Mouse (Mus musculus) limb, embryonic 15.5 days (tissue): ENCODE data around the gene Arfgap2. TPM values are rescaled to one million over a fixed set of nuclear protein-coding genes. Genes with fewer than 3 reads are reported as not detected.

Source experiments
- ATAC-seq: fragments of 200-750 bp; cut with Nextera tagmentation; 2 replicates; pipeline ENCODE4 v1.8.0; 2017; ENCODE audit warnings: low read depth, moderate TSS enrichment; ENCODE audit not compliant: insufficient number of reproducible peaks, low FRiP score, low TSS enrichment
- H3K27ac ChIP-seq: fragments of 300-500 bp; sonication (generic); 2 replicates; pipeline ENCODE4 v1.5.1; 2015; ENCODE audit warnings: moderate library complexity, mild to moderate bottlenecking, inconsistent platforms
- H3K27me3 ChIP-seq: fragments of 300-500 bp; sonication (generic); 2 replicates; pipeline ENCODE4 v1.6.1; 2015; ENCODE audit warnings: inconsistent platforms
- H3K36me3 ChIP-seq: fragments of 300-500 bp; sonication (generic); 2 replicates; pipeline ENCODE4 v1.6.1; 2015; ENCODE audit warnings: inconsistent platforms
- H3K4me1 ChIP-seq: fragments of 300-500 bp; sonication (generic); 2 replicates; pipeline ENCODE4 v1.6.1; 2015; ENCODE audit warnings: inconsistent platforms
- H3K4me2 ChIP-seq: fragments of 300-500 bp; sonication (generic); 2 replicates; pipeline ENCODE4 v1.6.1; 2015; ENCODE audit warnings: mild to moderate bottlenecking, inconsistent platforms
- H3K4me3 ChIP-seq: fragments of 300-500 bp; sonication (generic); 2 replicates; pipeline ENCODE4 v1.5.1; 2015; ENCODE audit warnings: mild to moderate bottlenecking, inconsistent platforms
- H3K9ac ChIP-seq: fragments of 300-500 bp; sonication (generic); 2 replicates; pipeline ENCODE4 v1.6.1; 2015; ENCODE audit warnings: inconsistent platforms
- H3K9me3 ChIP-seq: fragments of 300-500 bp; sonication (generic); 2 replicates; pipeline ENCODE4 v1.6.1; 2016; ENCODE audit warnings: inconsistent platforms
- WGBS: fragments of 180-500 bp; shearing (Covaris S2); methylation state at CpG from one replicate; pipeline ENCODE4 v1.1.7; 2015; 5-methylcytosine and 5-hydroxymethylcytosine counted together
- polyA plus RNA-seq: library from polyadenylated mRNA; unstranded; fragments of >200 nt; fragmentation: Nextera tagmentation; extraction: Ambion mirVana; gene quantifications from 2 replicates; pipeline ENCODE4 v1.2.1, GENCODE M21; 2015

Arfgap2 gene
- polyA plus RNA-seq, 1 experiment from 2014 or later = 82.9 TPM

DNA sequence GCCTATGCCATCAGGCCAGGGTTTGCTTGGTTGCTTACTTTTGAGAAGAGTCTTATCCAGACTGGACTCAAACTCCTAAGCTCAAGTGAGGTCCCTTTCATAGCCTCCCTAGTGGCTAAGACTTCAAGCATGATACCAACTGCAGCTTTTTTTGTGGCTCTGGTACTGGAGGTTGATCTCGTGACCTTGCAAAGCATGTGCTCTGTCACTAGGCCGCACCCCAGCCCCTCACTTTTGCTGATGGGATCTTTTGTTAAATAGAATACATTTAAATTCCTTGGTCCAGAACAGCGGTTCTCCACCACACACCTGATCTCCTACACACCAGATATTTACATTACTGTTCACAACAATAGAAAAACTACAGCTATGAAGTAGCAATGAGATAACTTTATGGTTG, 29.5 kb downstream of the Arfgap2 start:
- Histone ChIP-seq H3K27ac (no peak overlapping the region), H3K9ac (no peak overlapping the region), H3K4me2 (no peak overlapping the region), H3K4me1 (peaks cover 17% of the 10 kb centered on the region), H3K9me3 (no peaks in the 10 kb centered on the region), H3K36me3 (no peaks in the 10 kb centered on the region), H3K4me3 (no peak overlapping the region), H3K27me3 (no peaks in the 10 kb centered on the region)
- WGBS = 93% methylated on average over 3 of the region's 3 CpGs
- ATAC-seq = no peak

DNA sequence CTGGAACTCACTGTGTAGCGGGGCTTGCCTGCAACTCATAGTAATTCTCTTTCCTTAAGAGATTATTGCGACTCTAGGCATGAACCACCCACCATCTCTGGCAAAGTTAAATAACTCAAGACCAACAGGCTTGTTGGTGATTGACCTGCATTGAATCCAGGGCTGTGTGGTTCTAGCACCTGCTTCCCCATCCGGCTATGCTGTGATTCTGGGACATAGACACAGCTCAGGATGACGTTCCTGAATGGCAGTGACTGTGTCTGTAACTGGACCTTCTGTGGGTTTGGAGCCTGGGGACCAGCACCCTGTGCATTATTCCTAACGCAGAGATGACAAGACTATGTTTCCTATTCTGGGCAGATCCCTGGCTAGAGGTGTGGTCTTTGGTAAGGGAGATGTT, 31.1 kb downstream of the Arfgap2 start:
- no peaks in the 10 kb centered on the region for H3K9me3 ChIP-seq
- H3K36me3 ChIP-seq = no peaks in the 10 kb centered on the region
- no peak for ATAC-seq
- no peaks in the 10 kb centered on the region for H3K27me3 ChIP-seq
- no peak overlapping the region for H3K4me2 ChIP-seq
- no peak overlapping the region for H3K27ac ChIP-seq
- no peak overlapping the region for H3K4me3 ChIP-seq
- 89% methylated on average over 5 of the region's 5 CpGs for WGBS
- H3K9ac ChIP-seq = no peak overlapping the region
- peaks cover 20% of the 10 kb centered on the region for H3K4me1 ChIP-seq

DNA sequence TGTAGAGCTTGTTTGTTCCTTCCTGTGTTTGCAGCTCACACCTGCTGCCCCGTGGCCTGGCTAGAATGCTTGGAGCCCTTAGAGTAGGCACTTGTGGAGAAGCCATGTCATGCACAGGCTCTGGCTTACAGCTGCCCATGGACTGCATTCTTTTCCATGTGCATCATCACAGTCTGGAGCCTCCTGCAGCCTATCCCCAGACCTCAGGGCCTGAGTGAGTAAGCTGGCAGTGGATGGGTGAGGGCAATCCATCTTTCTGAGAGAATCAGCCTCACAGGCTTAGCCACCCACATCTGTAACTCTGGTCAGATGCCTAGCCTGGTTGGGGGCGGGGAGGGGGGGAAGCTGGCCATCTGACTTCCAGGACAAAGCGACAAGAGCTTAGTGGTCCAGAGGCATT, 34.4 kb downstream of the Arfgap2 start:
- H3K27me3 ChIP-seq = no peaks in the 10 kb centered on the region
- H3K9me3 ChIP-seq = no peaks in the 10 kb centered on the region
- H3K27ac ChIP-seq = peak overlapping the region; percentile 43; the same call in 1 of the 2 replicates
- H3K4me1 ChIP-seq = peaks cover 7% of the 10 kb centered on the region; the same call in 1 of the 2 replicates
- H3K4me2 ChIP-seq = no peak overlapping the region
- no peak overlapping the region for H3K9ac ChIP-seq
- ATAC-seq = peak; percentile 76
- WGBS = 38% methylated on average over 3 of the region's 3 CpGs
- H3K36me3 ChIP-seq = peaks cover 2% of the 10 kb centered on the region; the same call in 1 of the 2 replicates
- H3K4me3 ChIP-seq = no peak overlapping the region

DNA sequence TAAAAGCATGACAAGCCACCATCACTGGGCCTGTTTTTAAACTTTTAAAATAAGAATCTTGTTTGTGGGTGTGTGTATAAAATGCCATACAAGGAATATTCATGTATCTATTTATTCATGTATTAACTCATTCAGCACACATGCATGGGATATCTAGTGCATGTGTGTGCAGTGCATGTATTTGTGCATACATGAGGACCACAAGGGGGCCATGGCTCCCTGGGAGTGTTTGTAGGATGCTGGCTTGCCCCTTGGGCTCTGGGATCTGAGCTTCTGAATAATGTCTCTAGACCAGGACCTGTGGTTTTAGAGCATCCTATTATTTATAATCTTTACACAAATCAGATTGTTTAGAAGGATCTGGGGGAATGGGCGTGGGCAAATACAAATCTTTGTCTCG, 36.0 kb downstream of the Arfgap2 start:
- no peak overlapping the region for H3K4me3 ChIP-seq
- peaks cover 7% of the 10 kb centered on the region; the same call in 1 of the 2 replicates for H3K4me1 ChIP-seq
- H3K27me3 ChIP-seq = no peaks in the 10 kb centered on the region
- peaks cover 2% of the 10 kb centered on the region; the same call in 1 of the 2 replicates for H3K36me3 ChIP-seq
- H3K9ac ChIP-seq = no peak overlapping the region
- H3K9me3 ChIP-seq = no peaks in the 10 kb centered on the region
- 89% methylated on average over 2 of the region's 2 CpGs for WGBS
- H3K4me2 ChIP-seq = no peak overlapping the region
- H3K27ac ChIP-seq = no peak overlapping the region
- no peak for ATAC-seq

DNA sequence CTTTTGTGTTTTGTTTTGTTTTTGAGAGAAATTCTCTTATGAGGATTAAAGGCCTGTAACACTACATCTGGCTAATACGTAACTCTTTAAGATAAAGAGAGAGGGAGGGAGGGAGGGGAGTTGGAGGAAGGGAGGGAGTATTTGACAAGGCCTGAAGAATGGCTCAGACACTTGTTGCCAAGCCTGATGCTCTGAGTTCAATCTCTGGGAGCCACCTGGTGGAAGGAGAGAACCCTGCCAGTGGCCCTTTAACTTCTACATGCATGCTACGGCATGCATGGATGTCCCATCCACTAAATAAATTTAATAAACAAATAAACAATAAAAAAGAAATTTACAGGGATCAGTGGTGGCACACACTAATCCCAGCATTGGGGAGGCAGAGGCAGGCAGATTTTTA, 37.1 kb downstream of the Arfgap2 start:
- ATAC-seq = no peak
- Histone ChIP-seq H3K27ac (no peak overlapping the region), H3K9ac (no peak overlapping the region), H3K4me3 (no peak overlapping the region), H3K4me2 (no peak overlapping the region), H3K9me3 (no peaks in the 10 kb centered on the region), H3K36me3 (peaks cover 2% of the 10 kb centered on the region; the same call in 1 of the 2 replicates), H3K27me3 (no peaks in the 10 kb centered on the region), H3K4me1 (peaks cover 7% of the 10 kb centered on the region; the same call in 1 of the 2 replicates)
- 79% methylated on average over 2 of the region's 2 CpGs for WGBS

DNA sequence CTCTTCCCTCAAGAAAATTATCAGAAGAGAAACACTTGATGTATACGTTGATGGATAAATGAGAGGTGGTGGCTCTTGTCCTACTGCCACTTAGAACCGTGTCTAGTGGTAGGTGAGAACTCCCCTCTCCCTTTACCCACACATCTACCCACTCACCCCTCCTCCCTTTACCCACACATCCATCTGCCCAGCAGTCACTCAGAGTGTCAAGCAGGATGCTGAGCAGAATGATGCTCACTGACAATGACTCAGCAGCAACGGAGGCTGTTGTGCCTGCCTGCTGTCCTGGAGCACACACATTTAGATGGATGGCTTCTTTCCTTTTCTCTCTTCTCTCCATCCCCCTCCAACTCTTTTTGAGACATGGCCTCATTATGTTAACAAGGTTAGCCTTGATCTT, 38.1 kb downstream of the Arfgap2 start:
- WGBS = 63% methylated on average over 3 of the region's 3 CpGs
- Histone ChIP-seq H3K4me2 (no peak overlapping the region), H3K4me1 (peaks cover 7% of the 10 kb centered on the region; the same call in 1 of the 2 replicates), H3K27ac (no peak overlapping the region), H3K9ac (no peak overlapping the region), H3K9me3 (no peaks in the 10 kb centered on the region), H3K4me3 (no peak overlapping the region), H3K27me3 (no peaks in the 10 kb centered on the region), H3K36me3 (peaks cover 2% of the 10 kb centered on the region; the same call in 1 of the 2 replicates)
- ATAC-seq = no peak

DNA sequence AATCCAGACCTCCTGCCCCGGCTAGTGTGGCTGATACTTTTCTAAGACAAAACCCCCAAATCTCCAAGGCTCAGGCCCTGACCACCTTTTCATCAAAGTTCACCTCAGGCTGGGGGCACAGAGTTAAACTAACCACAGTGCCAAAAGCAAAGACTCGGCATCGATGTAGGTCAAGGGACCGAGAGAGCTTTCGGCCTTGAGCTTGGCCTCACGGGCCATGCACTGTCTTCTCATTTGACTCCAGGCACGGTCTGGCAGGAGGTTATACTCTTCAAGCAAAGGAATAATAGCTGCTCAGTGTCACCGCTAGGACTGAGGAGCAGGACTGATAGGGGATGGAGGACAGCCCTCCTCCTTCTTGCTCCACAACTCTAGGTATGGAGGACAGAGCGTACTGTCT, 41.2 kb downstream of the Arfgap2 start:
- H3K36me3 ChIP-seq = peaks cover 2% of the 10 kb centered on the region; the same call in 1 of the 2 replicates
- H3K4me1 ChIP-seq = no peaks in the 10 kb centered on the region
- no peaks in the 10 kb centered on the region for H3K27me3 ChIP-seq
- H3K4me3 ChIP-seq = no peak overlapping the region
- no peak for ATAC-seq
- 90% methylated on average over 9 of the region's 9 CpGs for WGBS
- no peaks in the 10 kb centered on the region for H3K9me3 ChIP-seq
- no peak overlapping the region for H3K27ac ChIP-seq
- no peak overlapping the region for H3K9ac ChIP-seq
- no peak overlapping the region for H3K4me2 ChIP-seq

DNA sequence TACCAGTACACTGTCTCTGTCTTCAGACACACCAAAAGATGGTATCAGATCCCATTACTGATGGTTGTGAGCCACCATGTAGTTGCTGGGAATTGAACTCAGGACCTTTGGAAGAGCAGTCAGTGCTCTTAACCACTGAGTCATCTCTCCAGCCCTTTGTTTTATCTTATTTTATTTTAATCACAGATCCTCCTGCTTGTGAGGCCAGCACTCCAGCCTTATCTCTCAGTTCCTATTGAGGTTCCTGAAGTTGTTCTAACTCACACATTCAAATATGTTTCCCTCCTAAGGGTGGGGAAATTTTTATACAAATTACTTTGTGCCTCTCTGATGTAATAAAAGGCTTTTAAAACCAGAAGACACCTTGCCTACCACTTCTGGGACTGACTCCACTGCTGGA, 41.8 kb downstream of the Arfgap2 start:
- H3K4me3 ChIP-seq = no peak overlapping the region
- H3K4me1 ChIP-seq = no peaks in the 10 kb centered on the region
- no peaks in the 10 kb centered on the region for H3K9me3 ChIP-seq
- no peak overlapping the region for H3K9ac ChIP-seq
- H3K27me3 ChIP-seq = no peaks in the 10 kb centered on the region
- no peak for ATAC-seq
- no peak overlapping the region for H3K27ac ChIP-seq
- H3K4me2 ChIP-seq = no peak overlapping the region
- peaks cover 2% of the 10 kb centered on the region; the same call in 1 of the 2 replicates for H3K36me3 ChIP-seq

DNA sequence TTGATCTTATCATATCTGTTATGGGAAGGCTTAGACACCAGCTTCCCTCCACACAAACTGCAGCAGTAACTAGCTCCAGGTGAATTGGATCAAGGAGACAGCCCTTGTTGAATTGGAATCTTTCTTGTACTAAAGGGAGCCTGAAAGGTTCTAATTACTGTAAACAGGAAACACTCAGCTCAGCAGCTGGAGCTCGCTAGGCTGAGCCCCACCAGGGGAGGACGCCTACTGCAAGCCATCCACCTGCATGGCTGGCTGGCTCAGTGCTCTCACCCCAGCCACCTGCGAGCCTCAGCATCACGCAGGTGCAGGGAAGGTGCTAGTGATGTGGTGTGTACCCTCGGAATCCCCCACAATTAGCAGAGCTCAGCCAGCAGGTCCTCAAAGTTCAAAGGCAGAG, 43.9 kb downstream of the Arfgap2 start:
- H3K36me3 ChIP-seq = no peaks in the 10 kb centered on the region
- WGBS = 22% methylated on average over 5 of the region's 5 CpGs
- no peak for ATAC-seq
- H3K4me2 ChIP-seq = no peak overlapping the region
- H3K9ac ChIP-seq = no peak overlapping the region
- no peaks in the 10 kb centered on the region for H3K9me3 ChIP-seq
- H3K27ac ChIP-seq = no peak overlapping the region
- H3K27me3 ChIP-seq = no peaks in the 10 kb centered on the region
- H3K4me1 ChIP-seq = 0 out of 2 replicates have a peak, but pooled peaks cover 4% of the 10 kb centered on the region
- no peak overlapping the region for H3K4me3 ChIP-seq

DNA sequence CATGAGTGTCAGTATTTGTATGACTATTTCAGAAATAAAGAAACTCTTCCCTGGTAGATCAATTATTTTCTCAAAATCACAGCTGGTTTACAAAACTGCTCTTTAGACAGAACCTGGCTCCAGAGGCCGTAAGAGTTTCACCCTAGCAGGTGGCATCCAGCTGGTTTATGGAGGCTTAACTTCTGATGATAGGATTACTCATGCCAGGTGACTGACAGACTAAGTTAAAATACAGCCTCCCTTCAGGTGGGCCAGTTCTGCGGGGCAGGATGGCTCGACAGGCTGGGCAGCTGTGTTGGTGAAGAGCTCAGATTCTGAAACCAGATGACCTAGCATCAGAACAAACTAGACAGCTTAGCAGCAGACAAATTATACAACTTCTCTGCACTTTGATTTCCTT, 44.8 kb downstream of the Arfgap2 start:
- H3K27me3 ChIP-seq = no peaks in the 10 kb centered on the region
- no peak overlapping the region for H3K4me2 ChIP-seq
- ATAC-seq = no peak
- 0 out of 2 replicates have a peak, but pooled peaks cover 4% of the 10 kb centered on the region for H3K4me1 ChIP-seq
- no peaks in the 10 kb centered on the region for H3K36me3 ChIP-seq
- 36% methylated on average over 3 of the region's 3 CpGs for WGBS
- H3K9ac ChIP-seq = no peak overlapping the region
- H3K9me3 ChIP-seq = no peaks in the 10 kb centered on the region
- H3K27ac ChIP-seq = no peak overlapping the region
- H3K4me3 ChIP-seq = no peak overlapping the region

DNA sequence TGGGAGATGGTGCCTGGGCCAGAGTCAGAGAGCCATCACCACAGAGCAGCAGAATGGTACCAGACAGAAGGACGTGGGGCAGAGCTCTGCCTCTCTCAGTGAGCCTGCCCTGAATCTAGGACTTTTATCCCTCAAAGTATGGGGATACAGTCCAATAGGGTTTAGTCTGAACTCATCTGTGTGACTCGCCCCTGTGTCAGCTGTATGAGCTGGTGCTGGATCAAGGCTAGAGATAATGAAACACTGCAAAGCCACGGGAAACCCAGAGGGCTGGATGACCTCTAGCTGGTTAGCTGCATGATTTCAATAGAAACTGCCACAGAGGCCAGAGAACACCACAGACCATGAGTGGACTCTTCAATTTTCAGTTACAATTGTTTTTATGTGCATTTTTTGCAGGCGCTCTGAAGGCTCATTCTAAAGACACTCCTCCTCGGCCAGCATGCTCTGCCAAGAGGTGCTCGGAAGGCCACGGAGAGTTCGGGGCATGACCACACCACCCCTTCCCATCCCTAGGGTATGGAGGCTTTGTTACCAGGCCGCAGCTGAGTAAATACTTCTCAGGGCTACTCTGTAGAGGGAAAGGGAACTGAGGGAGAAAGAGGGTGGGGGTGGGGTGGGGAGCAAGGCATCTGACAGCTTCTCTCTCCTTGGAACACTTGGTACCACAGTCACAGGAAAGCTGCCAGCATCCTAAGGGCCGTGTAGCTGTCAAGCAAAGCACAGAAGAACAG, 48.0 kb downstream of the Arfgap2 start:
- Histone ChIP-seq H3K27me3 (no peaks in the 10 kb centered on the region), H3K4me3 (no peak overlapping the region), H3K36me3 (no peaks in the 10 kb centered on the region), H3K27ac (no peak overlapping the region), H3K9me3 (no peaks in the 10 kb centered on the region), H3K9ac (no peak overlapping the region), H3K4me1 (0 out of 2 replicates have a peak, but pooled peaks cover 4% of the 10 kb centered on the region), H3K4me2 (no peak overlapping the region)
- peak; percentile 40; the same call in 1 of the 2 replicates for ATAC-seq
- WGBS = 59% methylated on average over 10 of the region's 10 CpGs

DNA sequence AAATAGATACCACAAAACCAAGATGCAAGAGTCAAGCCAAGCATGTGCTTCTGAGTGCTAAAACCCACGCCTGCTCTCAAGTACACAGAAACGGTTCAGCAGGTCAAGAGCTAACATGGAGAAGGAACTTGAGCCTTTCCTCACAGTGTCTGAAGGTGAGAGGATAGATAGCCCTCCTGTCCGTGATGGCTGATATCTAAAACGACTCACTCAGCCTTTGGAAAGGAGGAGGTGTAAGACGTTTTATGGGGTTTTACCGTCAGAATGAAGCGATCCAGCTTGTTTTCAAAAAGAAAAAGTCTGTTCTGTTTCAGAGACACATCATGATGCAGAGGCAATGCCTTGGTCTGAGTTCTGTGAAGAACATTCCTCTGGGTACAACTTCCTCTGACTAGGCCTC, 49.4 kb downstream of the Arfgap2 start:
- no peak for ATAC-seq
- Histone ChIP-seq H3K36me3 (no peaks in the 10 kb centered on the region), H3K4me1 (0 out of 2 replicates have a peak, but pooled peaks cover 4% of the 10 kb centered on the region), H3K9me3 (no peaks in the 10 kb centered on the region), H3K27ac (no peak overlapping the region), H3K9ac (no peak overlapping the region), H3K27me3 (no peaks in the 10 kb centered on the region), H3K4me2 (no peak overlapping the region), H3K4me3 (no peak overlapping the region)
- WGBS = 69% methylated on average over 7 of the region's 7 CpGs
